Mouse (Mus musculus) olfactory bulb, adult 2 months (tissue): ENCODE results near the gene Osbpl6. TPM values are rescaled to one million over a fixed set of nuclear protein-coding genes. Genes with fewer than 3 reads are reported as not detected.
A peak's percentile ranks its signal among the peaks of the same experiment; 100 is the strongest.

ENCODE experiments used
- H3K27ac ChIP-seq: fragments of 200-500 bp; 2 replicates; pipeline ENCODE4 v1.5.1; 2012; ENCODE audit warnings: low read depth, low read length; ENCODE audit not compliant: insufficient read depth
- H3K4me1 ChIP-seq: fragments of 200-500 bp; 2 replicates; pipeline ENCODE4 v1.6.1; 2012; ENCODE audit warnings: low read length; ENCODE audit not compliant: control insufficient read depth, insufficient read depth
- H3K4me3 ChIP-seq: fragments of 200-500 bp; 2 replicates; pipeline ENCODE4 v1.5.1; 2012; ENCODE audit warnings: mild to moderate bottlenecking, low read depth, low read length, moderate library complexity; ENCODE audit not compliant: insufficient read depth
- CTCF ChIP-seq: fragments of 200-500 bp; IDR thresholded peaks from 2 replicates; pipeline ENCODE4 v1.5.1; 2012; ENCODE audit warnings: low read depth, mild to moderate bottlenecking, low read length, moderate library complexity; ENCODE audit not compliant: insufficient read depth
- POLR2A ChIP-seq: fragments of 200-500 bp; IDR thresholded peaks from 2 replicates; pipeline ENCODE4 v1.6.1; 2012; ENCODE audit warnings: mild to moderate bottlenecking, low read depth, low read length, moderate library complexity; ENCODE audit not compliant: insufficient read depth
- WGBS: fragments of 180-500 bp; shearing (Covaris S2); methylation state at CpG from one replicate; pipeline ENCODE4 v1.1.7; 2018; 5-methylcytosine and 5-hydroxymethylcytosine counted together
- polyA plus RNA-seq: library from polyadenylated mRNA; stranded (reverse); fragments of >200 nt; gene quantifications from 2 replicates; pipeline ENCODE4 v1.2.4, GENCODE M21; 2012; ENCODE audit warnings: low replicate concordance; ENCODE audit not compliant: missing spikeins, insufficient read depth, insufficient read length

Osbpl6 gene
- polyA plus RNA-seq, result not detected in 2 replicates

DNA sequence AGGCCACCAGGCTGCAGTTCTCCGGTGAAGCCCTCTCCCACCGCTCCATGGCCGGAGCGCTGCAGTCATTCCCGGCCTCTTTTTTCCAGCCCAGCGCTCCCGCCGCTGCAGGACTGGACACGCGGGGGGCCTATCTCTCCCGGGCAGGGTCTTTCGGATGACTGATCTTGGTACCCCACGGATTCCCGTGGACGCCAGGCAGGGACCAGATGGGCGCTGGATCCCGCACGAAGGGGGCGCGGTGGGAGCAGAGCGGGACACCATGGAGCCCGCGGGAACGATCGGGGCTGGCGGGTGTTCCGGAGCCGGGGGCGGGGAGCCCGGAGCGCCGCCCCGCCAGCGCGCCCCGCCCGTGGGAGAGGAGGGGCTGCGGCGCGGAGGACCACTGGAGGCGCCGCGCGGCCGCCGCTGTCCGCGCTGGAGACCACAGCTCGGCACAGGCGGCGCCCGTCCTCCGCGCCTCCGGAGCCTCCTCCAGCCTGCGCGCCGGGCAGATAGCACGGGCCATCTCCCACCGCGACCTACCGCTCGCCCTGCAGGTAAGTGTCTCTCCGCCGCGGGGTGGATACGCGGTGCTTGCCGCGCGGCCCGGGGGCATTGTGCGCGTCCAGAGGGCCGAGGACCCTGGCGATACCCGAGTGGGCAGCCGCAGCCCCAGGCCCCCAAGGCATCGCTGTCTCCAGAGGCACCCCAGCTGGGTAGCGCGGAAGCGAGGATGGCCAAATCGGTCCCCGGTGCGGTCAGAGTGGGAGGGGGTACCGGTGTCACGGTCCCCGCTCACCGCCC lies at the start of gene Osbpl6:
Osbpl6 (plus strand) TSS at position 358 of the 786 bp plus-strand sequence.
- Histone ChIP-seq H3K27ac (peak within 1 kb of the TSS; percentile 57; the same call in 1 of the 2 replicates), H3K4me3 (peak within 1 kb of the TSS; percentile 91), H3K4me1 (peaks cover 2% of the 10 kb centered on the region; the same call in 1 of the 2 replicates)
- TF ChIP-seq CTCF (no peak), POLR2A (peak; percentile 71)
- WGBS, result under 1% methylated on average over 88 of the region's 89 CpGs

GRCm38 (mm10) chr2:76360226-76360625 lies 46.1 kb upstream of the Osbpl6 start, which contains the start of gene Cyct:
Gene Cyct, minus strand, starts transcription at chr2:76360450.
- Histone ChIP-seq H3K4me3 (no peak within 1 kb of the TSS), H3K4me1 (no peaks in the 10 kb centered on the region), H3K27ac (no peak within 1 kb of the TSS)
- TF ChIP-seq POLR2A (no peak), CTCF (no peak)
- WGBS, result 88% methylated on average over 11 of the region's 11 CpGs

DNA sequence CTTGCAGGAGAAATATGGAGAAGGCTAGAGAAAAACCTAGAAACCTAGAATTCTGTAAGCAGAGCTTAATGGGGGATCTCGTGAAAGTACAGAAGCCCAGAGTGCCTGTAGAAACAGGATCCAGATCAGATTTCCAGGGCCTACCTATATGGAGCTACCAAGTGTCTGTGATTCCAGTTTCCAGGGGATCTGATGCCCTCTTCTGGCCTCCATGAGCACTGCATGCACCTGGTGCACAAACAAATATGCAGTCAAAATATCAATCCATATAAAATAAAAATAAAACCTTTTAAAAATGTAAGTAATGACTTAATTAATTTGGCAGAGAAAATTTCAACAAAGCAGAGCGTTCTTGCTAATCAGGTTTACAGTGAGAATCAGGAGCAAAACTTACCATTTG lies 44.2 kb upstream of the Osbpl6 start:
- H3K4me3 ChIP-seq, result no peak overlapping the region
- no peak overlapping the region for H3K27ac ChIP-seq
- no peak for TF ChIP-seq POLR2A
- no peak for TF ChIP-seq CTCF
- WGBS, result 69% methylated on average over 2 of the region's 2 CpGs
- H3K4me1 ChIP-seq, result no peaks in the 10 kb centered on the region

DNA sequence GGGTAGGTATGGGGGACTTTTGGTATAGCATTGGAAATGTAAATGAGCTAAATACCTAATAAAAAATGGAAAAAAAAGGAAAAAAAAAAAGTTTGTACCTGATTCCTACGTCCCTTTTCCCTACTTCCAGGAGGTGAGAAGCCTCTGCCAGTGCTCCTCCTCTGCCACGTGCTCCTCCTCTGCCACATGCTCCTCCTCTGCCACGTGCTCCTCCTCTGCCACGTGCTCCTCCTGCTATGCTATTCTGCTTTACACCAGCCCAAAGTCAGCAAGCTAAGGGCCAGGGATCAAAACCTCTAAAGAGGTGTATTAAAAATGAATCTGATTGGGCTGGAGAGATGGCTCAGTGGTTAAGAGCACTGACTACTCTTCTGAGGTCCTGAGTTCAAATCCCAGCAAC lies 40.5 kb upstream of the Osbpl6 start:
- TF ChIP-seq CTCF, result no peak
- no peak for TF ChIP-seq POLR2A
- Histone ChIP-seq H3K4me3 (no peak overlapping the region), H3K4me1 (no peaks in the 10 kb centered on the region), H3K27ac (no peak overlapping the region)
- WGBS, result 76% methylated on average over 4 of the region's 4 CpGs

GRCm38 (mm10) chr2:76367188-76367922 lies 39.0 kb upstream of the Osbpl6 start:
- TF ChIP-seq CTCF, result no peak
- TF ChIP-seq POLR2A, result no peak
- 16% methylated on average over 9 of the region's 9 CpGs for WGBS
- H3K4me1 ChIP-seq, result peaks cover 3% of the 10 kb centered on the region; the same call in 1 of the 2 replicates

DNA sequence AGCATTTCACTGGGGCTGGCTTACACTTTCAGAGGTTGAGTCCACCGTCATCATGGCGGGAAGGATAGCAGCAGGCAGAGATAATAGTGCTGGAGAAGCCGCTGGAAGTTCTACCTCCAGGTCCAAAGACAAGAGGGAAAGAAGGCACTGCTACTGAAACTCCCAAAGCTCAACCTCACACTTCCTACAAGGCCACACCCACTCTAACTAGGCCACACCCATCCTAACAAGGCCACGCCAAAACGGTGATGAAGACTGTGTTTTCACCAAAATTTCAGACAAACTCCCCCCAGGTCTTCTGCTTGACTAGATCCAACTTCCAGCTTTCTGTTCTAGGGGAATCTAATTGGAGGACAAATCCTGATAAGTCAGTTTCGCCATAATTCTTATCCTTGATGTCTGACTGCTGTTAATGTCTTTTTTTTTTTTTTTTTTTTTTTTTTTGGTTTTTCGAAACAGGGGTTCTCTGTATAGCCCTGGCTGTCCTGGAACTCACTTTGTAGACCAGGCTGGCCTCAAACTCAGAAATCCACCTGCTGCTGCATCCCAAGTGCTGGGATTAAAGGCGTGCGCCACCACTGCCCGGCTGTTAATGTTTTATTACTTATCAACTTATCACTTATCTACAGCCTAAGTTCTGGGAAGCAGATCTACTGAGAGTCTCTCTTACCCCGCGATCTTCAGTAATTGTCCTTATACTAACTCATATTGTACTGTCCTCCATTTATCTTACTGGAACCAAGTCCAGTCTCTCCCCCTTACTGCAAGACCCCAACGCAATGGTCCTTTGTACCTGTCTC lies 37.2 kb upstream of the Osbpl6 start:
- Histone ChIP-seq H3K27ac (no peak overlapping the region), H3K4me3 (no peak overlapping the region), H3K4me1 (peaks cover 3% of the 10 kb centered on the region; the same call in 1 of the 2 replicates)
- no peak for TF ChIP-seq POLR2A
- no peak for TF ChIP-seq CTCF
- 78% methylated on average over 13 of the region's 13 CpGs for WGBS

More at GRCm38 (mm10) chr2:76367188-76367922, 39.0 kb upstream of the Osbpl6 start:
- Histone ChIP-seq H3K4me3 (no peak overlapping the region), H3K27ac (no peak overlapping the region)

DNA sequence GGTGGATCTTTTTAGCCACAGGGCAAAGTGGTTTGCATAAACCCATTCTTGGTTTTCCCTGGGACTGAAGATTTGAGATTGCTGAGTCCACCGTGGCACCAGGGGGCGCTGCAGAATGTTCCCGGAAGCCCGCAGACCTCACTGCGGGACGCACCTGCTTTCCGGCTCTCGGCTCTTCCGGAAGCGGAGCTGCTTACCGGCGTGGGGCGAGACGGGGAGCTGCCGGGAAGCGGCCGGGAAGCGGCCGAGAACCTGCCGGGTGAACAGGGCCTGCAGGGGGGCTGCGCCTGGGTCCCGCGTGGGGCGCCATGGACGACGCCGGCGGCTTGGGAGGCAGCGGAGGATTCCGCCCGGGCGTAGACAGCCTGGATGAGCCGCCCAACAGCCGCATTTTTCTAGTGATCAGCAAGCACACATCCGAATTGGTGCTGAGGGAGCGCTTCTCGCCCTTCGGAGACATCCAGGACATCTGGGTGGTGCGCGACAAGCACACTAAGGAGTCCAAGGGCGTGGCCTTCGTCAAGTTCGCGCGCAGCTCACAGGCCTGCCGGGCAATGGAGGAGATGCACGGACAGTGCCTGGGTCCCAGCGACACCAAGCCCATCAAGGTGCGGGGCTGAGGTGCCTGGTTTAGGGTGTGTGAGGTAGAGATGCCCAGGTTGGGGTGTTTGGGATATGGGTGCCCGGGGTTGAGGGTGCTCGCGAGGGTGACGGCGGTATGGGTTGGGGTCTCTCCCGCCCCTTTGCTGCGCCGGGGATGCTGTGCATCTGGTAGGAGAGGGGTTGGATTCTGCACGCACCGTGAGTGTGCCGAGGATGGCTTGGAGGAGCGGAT lies 36.3 kb upstream of the Osbpl6 start, which contains the start of gene Rbm45:
Rbm45 (plus strand) TSS at position 164 of the 835 bp plus-strand sequence.
- under 1% methylated on average over 61 of the region's 61 CpGs for WGBS
- H3K4me1 ChIP-seq, result peaks cover 3% of the 10 kb centered on the region; the same call in 1 of the 2 replicates
- TF ChIP-seq POLR2A (peak; percentile 39; the same call in 1 of the 2 replicates), CTCF (peak; percentile 70)
- peak within 1 kb of the TSS; percentile 82 for H3K4me3 ChIP-seq
- H3K27ac ChIP-seq, result no peak within 1 kb of the TSS

GRCm38 (mm10) chr2:76370656-76370922 lies 35.7 kb upstream of the Osbpl6 start:
- Histone ChIP-seq H3K27ac (no peak overlapping the region), H3K4me1 (peaks cover 3% of the 10 kb centered on the region; the same call in 1 of the 2 replicates), H3K4me3 (peak overlapping the region; percentile 82)
- WGBS, result 1% methylated on average over 7 of the region's 7 CpGs
- no peak for TF ChIP-seq CTCF
- TF ChIP-seq POLR2A, result no peak
